Mouse (Mus musculus) embryonic fibroblast, embryonic 13.5 days (primary cell): ENCODE measurements around the gene Rpl36a. TPM values are rescaled to one million over a fixed set of nuclear protein-coding genes. Genes with fewer than 3 reads are reported as not detected.

ENCODE experiments used
- H3K27ac ChIP-seq: 2 replicates; pipeline ENCODE4 v1.5.1; 2012; ENCODE audit warnings: low read length, control low read depth, inconsistent platforms; ENCODE audit not compliant: insufficient read depth
- H3K4me1 ChIP-seq: 2 replicates; pipeline ENCODE4 v1.6.1; 2011; ENCODE audit warnings: low read length; ENCODE audit not compliant: control insufficient read depth, insufficient read depth
- H3K4me3 ChIP-seq: 2 replicates; pipeline ENCODE4 v1.5.1; 2011; ENCODE audit warnings: mild to moderate bottlenecking, control low read depth, low read length; ENCODE audit not compliant: insufficient read depth
- CTCF ChIP-seq: IDR thresholded peaks from 2 replicates; pipeline ENCODE4 v1.5.1; 2011; ENCODE audit warnings: mild to moderate bottlenecking, control low read depth, low read length, moderate library complexity, borderline replicate concordance; ENCODE audit not compliant: insufficient read depth
- POLR2A ChIP-seq: IDR thresholded peaks from 2 replicates; pipeline ENCODE4 v1.6.1; 2011; ENCODE audit warnings: low read depth, mild to moderate bottlenecking, control low read depth, low read length, moderate library complexity
- polyA plus RNA-seq: library from polyadenylated mRNA; stranded (reverse); fragments of >200 nt; gene quantifications from 2 replicates; pipeline ENCODE4 v1.2.4, GENCODE M21; 2011; ENCODE audit warnings: low read depth; ENCODE audit not compliant: missing spikeins, insufficient read length

The Rpl36a gene
- polyA plus RNA-seq, 1 experiment, result 790 TPM

GRCm38 (mm10) chrX:134566536-134567222 lies 18.8 kb upstream of the Rpl36a start:
- H3K27ac ChIP-seq, result no peak overlapping the region
- TF ChIP-seq CTCF (no peak), POLR2A (no peak)
- no peak overlapping the region for H3K4me3 ChIP-seq
- H3K4me1 ChIP-seq, result no peaks in the 10 kb centered on the region

GRCm38 (mm10) chrX:134577896-134578295 lies 7.6 kb upstream of the Rpl36a start:
- TF ChIP-seq POLR2A (no peak), CTCF (no peak)
- Histone ChIP-seq H3K27ac (no peak overlapping the region), H3K4me3 (no peak overlapping the region), H3K4me1 (no peaks in the 10 kb centered on the region)

GRCm38 (mm10) chrX:134580528-134581305 lies 4.7 kb upstream of the Rpl36a start:
- H3K4me3 ChIP-seq, result no peak overlapping the region
- TF ChIP-seq POLR2A (no peak), CTCF (no peak)

GRCm38 (mm10) chrX:134582270-134582669 lies 3.2 kb upstream of the Rpl36a start:
- H3K4me3 ChIP-seq, result no peak overlapping the region
- TF ChIP-seq POLR2A (no peak), CTCF (no peak)
- no peaks in the 10 kb centered on the region for H3K4me1 ChIP-seq
- H3K27ac ChIP-seq, result no peak overlapping the region

More at GRCm38 (mm10) chrX:134580528-134581305, 4.7 kb upstream of the Rpl36a start:
- Histone ChIP-seq H3K27ac (no peak overlapping the region), H3K4me1 (no peaks in the 10 kb centered on the region)

- TF ChIP-seq CTCF (no peak), POLR2A (no peak)
- Histone ChIP-seq H3K4me1 (no peaks in the 10 kb centered on the region), H3K4me3 (no peak within 1 kb of the TSS), H3K27ac (no peak within 1 kb of the TSS)
Observed at GRCm38 (mm10) chrX:134582888-134583669, 2.4 kb upstream of the Rpl36a start, which contains the start of gene Btk. Gene Btk (minus strand): TSS chrX:134583570.

- Histone ChIP-seq H3K4me1 (no peaks in the 10 kb centered on the region), H3K27ac (peak overlapping the region; percentile 18; the same call in 1 of the 2 replicates), H3K4me3 (peak overlapping the region; percentile 73)
- 0 out of 2 replicates have a peak, but pooled peaks have one; percentile 6 for TF ChIP-seq POLR2A
- no peak for TF ChIP-seq CTCF
Observed at GRCm38 (mm10) chrX:134586447-134586846, 993 bp downstream of the Rpl36a start.

- no peak for TF ChIP-seq CTCF
- TF ChIP-seq POLR2A, result no peak
- Histone ChIP-seq H3K4me1 (no peaks in the 10 kb centered on the region), H3K27ac (no peak overlapping the region), H3K4me3 (no peak overlapping the region)
Observed at GRCm38 (mm10) chrX:134588261-134588660, 2.8 kb downstream of the Rpl36a start.

GRCm38 (mm10) chrX:134588997-134589396 lies 3.5 kb downstream of the Rpl36a start:
- no peak overlapping the region for H3K4me3 ChIP-seq
- TF ChIP-seq CTCF (no peak), POLR2A (no peak)
- no peaks in the 10 kb centered on the region for H3K4me1 ChIP-seq
- H3K27ac ChIP-seq, result no peak overlapping the region

GRCm38 (mm10) chrX:134589836-134590235 lies 4.4 kb downstream of the Rpl36a start:
- Histone ChIP-seq H3K4me3 (no peak overlapping the region), H3K4me1 (no peaks in the 10 kb centered on the region), H3K27ac (no peak overlapping the region)
- TF ChIP-seq CTCF, result no peak
- peak; percentile 22 for TF ChIP-seq POLR2A
